Mouse (Mus musculus): ENCODE measurements at regions not wholly inside any gene's neighbourhood (a gene's known extent, or its start where the extent isn't known, plus 50 kb on each side); places are given as distances from the start of the nearest gene placed in this dataset.

DNA sequence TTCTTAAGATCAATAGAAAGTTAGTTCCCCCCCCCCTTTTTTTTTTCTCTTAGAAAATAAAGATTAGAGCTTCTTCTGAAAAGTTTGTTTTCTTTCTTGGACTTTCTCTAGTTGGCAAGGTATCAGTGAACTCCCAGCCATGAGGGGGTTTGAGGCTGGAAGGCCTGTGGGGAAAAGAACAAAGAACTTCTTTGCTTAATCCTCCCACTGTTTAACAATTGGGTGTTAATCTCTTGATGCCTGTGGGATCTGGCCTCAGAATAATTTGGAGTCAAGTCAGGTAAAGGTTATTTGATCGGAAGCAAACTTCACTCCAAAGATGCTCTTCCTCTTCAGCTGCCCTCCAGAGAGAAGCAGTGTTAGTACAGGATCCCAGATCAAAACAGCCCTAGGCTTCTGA is 84.8 kb downstream of the Alg10b start:
- Histone ChIP-seq H3K27me3 (ENCODE audit: control insufficient read depth, insufficient read depth, low read length) (no peaks in the 10 kb centered on the region), H3K36me3 (ENCODE audit: control insufficient read depth, insufficient read depth, low read length) (no peaks in the 10 kb centered on the region), H3K4me1 (ENCODE audit: control insufficient read depth, insufficient read depth, insufficient read length) (no peaks in the 10 kb centered on the region), H3K4me3 (ENCODE audit: extremely low read depth, insufficient read depth, insufficient read length) (no peak overlapping the region), H3K27ac (ENCODE audit: insufficient read depth, low read length) (no peak overlapping the region)
- 79% methylated on average over 1 of the region's 1 CpGs for WGBS
- no peak for TF ChIP-seq POLR2A (IDR thresholded peaks at IDR 0.05; ENCODE audit: low read depth, low read length)
- TF ChIP-seq CTCF (IDR thresholded peaks at IDR 0.05; ENCODE audit: extremely low read depth, insufficient read depth, insufficient read length, insufficient replicate concordance), result no peak
- DNase-seq (ENCODE audit: low read depth in 1 of 2, low spot score in 2 of 2), result no peak

DNA sequence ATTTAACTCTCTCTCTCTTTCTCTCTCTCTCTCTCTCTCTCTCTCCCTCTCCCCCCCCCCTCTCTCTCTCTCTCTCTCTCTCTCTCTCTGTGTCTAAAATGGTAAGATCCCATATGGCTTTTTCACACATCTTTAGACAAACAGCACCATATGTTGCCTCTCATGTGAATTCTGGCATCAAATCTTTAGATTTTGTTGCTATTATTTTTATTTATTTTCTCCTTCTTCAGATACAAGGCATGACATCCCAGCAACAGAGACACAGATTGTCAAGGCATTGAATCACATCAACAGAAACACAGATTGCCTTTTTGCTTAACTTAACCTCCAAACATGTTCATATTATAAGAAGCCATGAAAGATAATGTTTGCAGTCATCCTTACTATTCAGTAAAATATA is 85.6 kb downstream of the Alg10b start:
- H3K27me3 ChIP-seq (ENCODE audit: control insufficient read depth, insufficient read depth, low read length), result no peaks in the 10 kb centered on the region
- H3K27ac ChIP-seq (ENCODE audit: insufficient read depth, low read length), result no peak overlapping the region
- no peak for TF ChIP-seq CTCF (IDR thresholded peaks at IDR 0.05; ENCODE audit: extremely low read depth, insufficient read depth, insufficient read length, insufficient replicate concordance)
- TF ChIP-seq POLR2A (IDR thresholded peaks at IDR 0.05; ENCODE audit: low read depth, low read length), result no peak
- H3K4me3 ChIP-seq (ENCODE audit: extremely low read depth, insufficient read depth, insufficient read length), result no peak overlapping the region
- no peak for DNase-seq (ENCODE audit: low read depth in 1 of 2, low spot score in 2 of 2)
- no peaks in the 10 kb centered on the region for H3K36me3 ChIP-seq (ENCODE audit: control insufficient read depth, insufficient read depth, low read length)
- H3K4me1 ChIP-seq (ENCODE audit: control insufficient read depth, insufficient read depth, insufficient read length), result no peaks in the 10 kb centered on the region

DNA sequence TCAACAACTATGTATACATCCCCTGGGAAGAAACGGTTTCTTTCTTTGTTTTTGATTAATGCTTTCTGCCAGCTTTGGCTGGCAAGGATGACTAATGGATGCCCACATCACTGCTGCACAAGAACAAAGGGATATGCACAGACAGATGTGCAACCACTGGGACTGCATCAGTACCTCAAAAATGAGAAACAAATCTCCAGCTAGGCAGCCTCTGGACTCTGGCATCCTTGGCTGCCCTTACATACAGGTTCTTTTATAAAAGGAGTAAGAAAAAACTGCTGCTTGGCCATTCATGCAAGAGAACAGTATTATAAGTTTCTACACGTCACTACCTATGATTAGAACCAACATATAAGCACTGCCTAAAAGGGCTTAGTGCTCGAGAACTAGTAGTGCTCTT is 97.7 kb downstream of the Alg10b start:
- no peaks in the 10 kb centered on the region for H3K4me1 ChIP-seq (ENCODE audit: control insufficient read depth, insufficient read depth, insufficient read length)
- no peak for TF ChIP-seq CTCF (IDR thresholded peaks at IDR 0.05; ENCODE audit: extremely low read depth, insufficient read depth, insufficient read length, insufficient replicate concordance)
- TF ChIP-seq POLR2A (IDR thresholded peaks at IDR 0.05; ENCODE audit: low read depth, low read length), result no peak
- no peaks in the 10 kb centered on the region for H3K36me3 ChIP-seq (ENCODE audit: control insufficient read depth, insufficient read depth, low read length)
- H3K27me3 ChIP-seq (ENCODE audit: control insufficient read depth, insufficient read depth, low read length), result no peaks in the 10 kb centered on the region
- DNase-seq (ENCODE audit: low read depth in 1 of 2, low spot score in 2 of 2), result no peak
- WGBS, result 71% methylated on average over 3 of the region's 3 CpGs
- no peak overlapping the region for H3K4me3 ChIP-seq (ENCODE audit: extremely low read depth, insufficient read depth, insufficient read length)
- H3K27ac ChIP-seq (ENCODE audit: insufficient read depth, low read length), result no peak overlapping the region

DNA sequence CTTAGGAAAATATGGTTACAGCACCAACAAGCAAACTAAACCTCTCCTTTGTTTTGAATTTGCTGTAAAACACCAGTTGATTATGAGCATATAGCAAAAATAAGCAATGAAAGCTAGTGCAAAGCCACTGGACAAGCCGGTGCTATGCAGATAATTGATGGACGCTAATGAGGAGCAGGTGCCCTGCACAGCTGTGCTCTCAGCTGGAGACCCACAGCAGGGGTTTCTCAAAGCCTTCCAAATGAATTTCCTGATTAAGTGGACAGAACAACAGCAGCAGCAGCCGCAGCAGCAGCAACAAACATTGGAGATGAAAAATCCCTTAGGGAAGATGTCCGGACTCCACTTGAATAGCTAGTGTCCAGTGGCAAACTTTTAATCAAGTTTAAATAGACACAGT is 109.2 kb downstream of the Alg10b start:
- no peaks in the 10 kb centered on the region for H3K4me1 ChIP-seq (ENCODE audit: control insufficient read depth, insufficient read depth, insufficient read length)
- H3K27me3 ChIP-seq (ENCODE audit: control insufficient read depth, insufficient read depth, low read length), result no peaks in the 10 kb centered on the region
- DNase-seq (ENCODE audit: low read depth in 1 of 2, low spot score in 2 of 2), result no peak
- H3K27ac ChIP-seq (ENCODE audit: insufficient read depth, low read length), result no peak overlapping the region
- no peak for TF ChIP-seq POLR2A (IDR thresholded peaks at IDR 0.05; ENCODE audit: low read depth, low read length)
- TF ChIP-seq CTCF (IDR thresholded peaks at IDR 0.05; ENCODE audit: extremely low read depth, insufficient read depth, insufficient read length, insufficient replicate concordance), result no peak
- WGBS, result 75% methylated on average over 4 of the region's 4 CpGs
- no peaks in the 10 kb centered on the region for H3K36me3 ChIP-seq (ENCODE audit: control insufficient read depth, insufficient read depth, low read length)
- H3K4me3 ChIP-seq (ENCODE audit: extremely low read depth, insufficient read depth, insufficient read length), result no peak overlapping the region

DNA sequence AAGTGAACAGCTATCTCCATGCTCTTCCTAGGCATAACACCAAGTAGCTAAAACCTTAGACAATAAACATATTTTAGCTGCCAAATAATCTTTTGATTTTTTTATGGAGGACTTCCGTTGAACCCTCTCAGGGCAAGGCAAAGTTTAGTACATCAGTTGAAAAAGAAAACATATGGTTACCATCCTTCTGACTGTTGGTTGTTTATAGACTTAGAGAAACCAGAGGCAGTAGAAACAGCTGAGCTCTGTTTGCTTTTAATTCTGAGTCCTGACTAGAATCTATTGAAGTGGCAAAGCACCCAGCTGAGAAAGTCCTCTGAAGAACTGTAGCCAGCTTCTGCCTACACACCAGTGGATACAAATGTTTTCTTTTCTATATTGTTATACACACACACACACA is 109.7 kb downstream of the Alg10b start:
- no peaks in the 10 kb centered on the region for H3K27me3 ChIP-seq (ENCODE audit: control insufficient read depth, insufficient read depth, low read length)
- DNase-seq (ENCODE audit: low read depth in 1 of 2, low spot score in 2 of 2), result no peak
- TF ChIP-seq CTCF (IDR thresholded peaks at IDR 0.05; ENCODE audit: extremely low read depth, insufficient read depth, insufficient read length, insufficient replicate concordance), result no peak
- TF ChIP-seq POLR2A (IDR thresholded peaks at IDR 0.05; ENCODE audit: low read depth, low read length), result no peak
- no peak overlapping the region for H3K4me3 ChIP-seq (ENCODE audit: extremely low read depth, insufficient read depth, insufficient read length)
- H3K4me1 ChIP-seq (ENCODE audit: control insufficient read depth, insufficient read depth, insufficient read length), result no peaks in the 10 kb centered on the region
- 78% methylated on average over 1 of the region's 1 CpGs for WGBS
- no peaks in the 10 kb centered on the region for H3K36me3 ChIP-seq (ENCODE audit: control insufficient read depth, insufficient read depth, low read length)
- no peak overlapping the region for H3K27ac ChIP-seq (ENCODE audit: insufficient read depth, low read length)

DNA sequence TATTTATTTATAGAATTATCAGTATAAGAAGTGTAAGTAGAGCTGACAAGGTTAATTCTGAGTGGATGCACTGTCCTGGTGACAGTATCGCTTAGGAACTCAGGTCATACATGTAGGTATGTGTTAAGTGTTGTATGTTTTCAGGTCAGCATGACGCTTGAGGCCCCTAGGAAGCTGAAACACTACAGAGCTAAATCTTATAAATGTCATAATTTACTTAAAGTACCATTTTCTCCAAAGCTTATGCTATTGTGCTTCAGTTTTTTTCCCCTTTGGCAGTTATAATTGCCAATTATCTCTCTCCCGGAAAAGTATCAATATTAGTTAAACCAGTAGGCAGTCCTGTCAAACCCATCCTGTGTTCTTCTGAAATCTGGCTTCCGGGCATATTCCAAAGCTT is 110.3 kb downstream of the Alg10b start:
- Histone ChIP-seq H3K4me1 (ENCODE audit: control insufficient read depth, insufficient read depth, insufficient read length) (no peaks in the 10 kb centered on the region), H3K4me3 (ENCODE audit: extremely low read depth, insufficient read depth, insufficient read length) (no peak overlapping the region), H3K27ac (ENCODE audit: insufficient read depth, low read length) (no peak overlapping the region), H3K27me3 (ENCODE audit: control insufficient read depth, insufficient read depth, low read length) (no peaks in the 10 kb centered on the region), H3K36me3 (ENCODE audit: control insufficient read depth, insufficient read depth, low read length) (no peaks in the 10 kb centered on the region)
- TF ChIP-seq POLR2A (IDR thresholded peaks at IDR 0.05; ENCODE audit: low read depth, low read length) (no peak), CTCF (IDR thresholded peaks at IDR 0.05; ENCODE audit: extremely low read depth, insufficient read depth, insufficient read length, insufficient replicate concordance) (no peak)
- WGBS, result 86% methylated on average over 4 of the region's 4 CpGs
- DNase-seq (ENCODE audit: low read depth in 1 of 2, low spot score in 2 of 2), result no peak

DNA sequence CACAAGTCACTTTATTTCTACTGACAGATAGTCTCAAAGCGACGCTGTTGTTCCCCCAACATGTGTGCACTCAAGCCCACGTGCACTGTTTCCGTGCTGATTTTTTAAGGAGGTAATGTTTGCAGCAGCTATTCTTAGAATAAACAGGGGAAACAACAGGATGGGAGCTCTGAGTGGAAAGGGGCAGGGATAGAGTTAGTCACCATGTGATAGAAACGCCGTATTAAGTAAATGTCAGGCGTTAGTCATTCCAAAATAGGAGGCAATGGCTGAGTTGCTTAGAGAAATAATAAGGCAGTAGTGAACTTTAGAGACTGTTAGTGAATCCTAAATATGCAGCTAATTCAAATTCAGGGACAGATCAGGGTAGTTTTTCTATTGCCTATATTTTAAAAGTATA is 111.4 kb downstream of the Alg10b start:
- no peak overlapping the region for H3K4me3 ChIP-seq (ENCODE audit: extremely low read depth, insufficient read depth, insufficient read length)
- 82% methylated on average over 7 of the region's 7 CpGs for WGBS
- TF ChIP-seq CTCF (IDR thresholded peaks at IDR 0.05; ENCODE audit: extremely low read depth, insufficient read depth, insufficient read length, insufficient replicate concordance), result no peak
- TF ChIP-seq POLR2A (IDR thresholded peaks at IDR 0.05; ENCODE audit: low read depth, low read length), result no peak
- no peaks in the 10 kb centered on the region for H3K4me1 ChIP-seq (ENCODE audit: control insufficient read depth, insufficient read depth, insufficient read length)
- no peak for DNase-seq (ENCODE audit: low read depth in 1 of 2, low spot score in 2 of 2)
- no peaks in the 10 kb centered on the region for H3K36me3 ChIP-seq (ENCODE audit: control insufficient read depth, insufficient read depth, low read length)
- no peaks in the 10 kb centered on the region for H3K27me3 ChIP-seq (ENCODE audit: control insufficient read depth, insufficient read depth, low read length)
- H3K27ac ChIP-seq (ENCODE audit: insufficient read depth, low read length), result no peak overlapping the region

All from spleen, adult 2 months (tissue).